Comparison of ENCODE assay signal across 9 mouse cellular contexts in genomic region chr2:160955331-160955730, GRCm38 (mm10). TPM values are rescaled to one million over a fixed set of nuclear protein-coding genes. Genes with fewer than 3 reads are reported as not detected.
A peak's percentile ranks its signal among the peaks of the same experiment; 100 is the strongest.
DNase-seq lines count a peak whose midpoint lies in the region; ATAC-seq and TF ChIP-seq lines count a peak whose summit lies in the region.
"Had no signal": no experiment of that assay in that cellular context is flagged by ENCODE, and none has a peak within 500 bp of the region (broad histone marks: within the 10 kb centered on the region; RNA-seq: fewer than 3 reads in every experiment).

No protein-coding gene starts in this region.

- TF ChIP-seq CTCF in liver, postnatal 0 days (IDR thresholded peaks at IDR 0.05; ENCODE audit: low read depth): peak; percentile 29; the same call in 1 of the 2 replicates

- H3K4me1 ChIP-seq in liver, postnatal 0 days (ENCODE audit: insufficient read depth): no peaks in the 10 kb centered on the region
- no peaks in the 10 kb centered on the region for H3K4me1 ChIP-seq in liver, embryonic 11.5 days (replicated peaks; ENCODE audit: control insufficient read depth, insufficient read depth, low read length)
- H3K4me1 ChIP-seq: midbrain, embryonic 15.5 days had no signal

- no peak for TF ChIP-seq EP300 in liver, postnatal 0 days (IDR thresholded peaks at IDR 0.05; ENCODE audit: low read depth)

- WGBS in liver, postnatal 0 days (ENCODE audit: insufficient replicate concordance): 76% methylated on average over 7 of the region's 7 CpGs
- whole genome bisulfite sequencing in liver, embryonic 11.5 days: 70% methylated on average over 7 of the region's 7 CpGs

- peak; percentile 51 for ATAC-seq in frontal cortex, adult (ENCODE audit: low TSS enrichment)
- no peak for ATAC-seq in liver, postnatal 0 days
- no peak for ATAC-seq in liver, embryonic 11.5 days (replicated peaks; ENCODE audit: low FRiP score)
- ATAC-seq: midbrain, embryonic 15.5 days had no signal

- H3K27me3 ChIP-seq in liver, postnatal 0 days (ENCODE audit: insufficient read depth, low read length): no peaks in the 10 kb centered on the region
- H3K27me3 ChIP-seq in liver, embryonic 11.5 days (replicated peaks; ENCODE audit: control insufficient read depth, insufficient read depth, low read length): no peaks in the 10 kb centered on the region
- H3K27me3 ChIP-seq: midbrain, embryonic 15.5 days had no signal

- no peak for DNase-seq in frontal cortex, postnatal 14 days (ENCODE audit: low spot score in 2 of 2)
- no peak for DNase-seq in liver, postnatal 0 days
- DNase-seq in liver, embryonic 11.5 days (ENCODE audit: low spot score): no peak
- peak; percentile 29 to 47 for DNase-seq in cerebellum, postnatal 36 days
- DNase-seq in naive thymus-derived CD4-positive, alpha-beta T cell, adult 2 months (ENCODE audit: low read depth): peak; percentile 9
- DNase-seq in spleen, adult 12 weeks (ENCODE audit: low spot score): no peak
- DNase-seq in thymus, postnatal 36 days: no peak

- H3K4me2 ChIP-seq in liver, postnatal 0 days (ENCODE audit: low read depth, low read length): no peak overlapping the region
- H3K4me2 ChIP-seq in liver, embryonic 11.5 days: no peak overlapping the region
- H3K4me2 ChIP-seq: midbrain, embryonic 15.5 days had no signal

- no peak overlapping the region for H3K9ac ChIP-seq in liver, postnatal 0 days (replicated peaks)
- H3K9ac ChIP-seq in liver, embryonic 11.5 days (ENCODE audit: low read depth, low read length): no peak overlapping the region
- H3K9ac ChIP-seq: midbrain, embryonic 15.5 days had no signal

- H3K27ac ChIP-seq in liver, postnatal 0 days (ENCODE audit: low read depth): no peak overlapping the region
- H3K27ac ChIP-seq in liver, embryonic 11.5 days (ENCODE audit: low read depth, low read length): no peak overlapping the region
- H3K27ac ChIP-seq: midbrain, embryonic 15.5 days had no signal

- H3K4me3 ChIP-seq in liver, postnatal 0 days (ENCODE audit: low read depth, low read length): no peak overlapping the region
- no peak overlapping the region for H3K4me3 ChIP-seq in liver, embryonic 11.5 days (ENCODE audit: low read depth, low read length)
- H3K4me3 ChIP-seq: midbrain, embryonic 15.5 days had no signal

- no peaks in the 10 kb centered on the region for H3K9me3 ChIP-seq in liver, postnatal 0 days (ENCODE audit: low read length)
- H3K9me3 ChIP-seq in liver, embryonic 11.5 days (ENCODE audit: control insufficient read depth, low read length): no peaks in the 10 kb centered on the region
- H3K9me3 ChIP-seq: midbrain, embryonic 15.5 days had no signal

- H3K36me3 ChIP-seq in liver, postnatal 0 days (replicated peaks; ENCODE audit: insufficient read depth, low read length): peaks cover 32% of the 10 kb centered on the region
- peaks cover 26% of the 10 kb centered on the region; the same call in 1 of the 2 replicates for H3K36me3 ChIP-seq in liver, embryonic 11.5 days (ENCODE audit: control insufficient read depth, insufficient read depth, low read length)

RNA-seq across cellular contexts. Expression of gene Emilin3, which starts 43.2 kb away (rescaled TPM):
- polyA plus RNA-seq in liver, postnatal 0 days (2015; fragmentation: Nextera tagmentation; extraction: Ambion mirVana): 0.07 TPM in 1 of 2 replicates, not detected in the other
- 1.2 and 1.3 TPM in 2 replicates for polyA plus RNA-seq in liver, embryonic 11.5 days (2014; fragmentation: Nextera tagmentation; extraction: Ambion mirVana)

Comparison
In these comparisons a context has a peak if more than half of its experiments do, and no peak if none do; other contexts are left out.
1. DNase-seq: peak in cerebellum, postnatal 36 days (2 of 2) and naive thymus-derived CD4-positive, alpha-beta T cell, adult 2 months (single experiment); none in frontal cortex, postnatal 14 days (0 of 2), liver, postnatal 0 days (single experiment), liver, embryonic 11.5 days (single experiment), spleen, adult 12 weeks (single experiment) and thymus, postnatal 36 days (0 of 2).